Mouse (Mus musculus): ENCODE measurements around the gene Cdkal1. TPM values are rescaled to one million over a fixed set of nuclear protein-coding genes. Genes with fewer than 3 reads are reported as not detected.

The Cdkal1 gene
- total RNA-seq, 2 experiments from 2014 or later = 27.0 to 48.2 TPM

GRCm38 (mm10) chr13:29593096-29593495, 262.4 kb downstream of the Cdkal1 start:
- ATAC-seq (replicated peaks; ENCODE audit: poor library complexity) = no peak

GRCm38 (mm10) chr13:29590685-29591084, 264.8 kb downstream of the Cdkal1 start:
- ATAC-seq (replicated peaks; ENCODE audit: poor library complexity) = no peak

GRCm38 (mm10) chr13:29590164-29590563, 265.3 kb downstream of the Cdkal1 start:
- no peak for ATAC-seq (replicated peaks; ENCODE audit: poor library complexity)

- ATAC-seq (replicated peaks; ENCODE audit: poor library complexity) = no peak
Observed at GRCm38 (mm10) chr13:29588693-29589092, 266.8 kb downstream of the Cdkal1 start.

- ATAC-seq (replicated peaks; ENCODE audit: poor library complexity) = no peak
Observed at GRCm38 (mm10) chr13:29581762-29582700, 273.4 kb downstream of the Cdkal1 start.

GRCm38 (mm10) chr13:29580780-29581179, 274.7 kb downstream of the Cdkal1 start:
- no peak for ATAC-seq (replicated peaks; ENCODE audit: poor library complexity)

GRCm38 (mm10) chr13:29580009-29580408, 275.5 kb downstream of the Cdkal1 start:
- ATAC-seq (replicated peaks; ENCODE audit: poor library complexity) = no peak

GRCm38 (mm10) chr13:29578621-29579020, 276.9 kb downstream of the Cdkal1 start:
- ATAC-seq (replicated peaks; ENCODE audit: poor library complexity) = no peak

- no peak for ATAC-seq (replicated peaks; ENCODE audit: poor library complexity)
Observed at GRCm38 (mm10) chr13:29574784-29575183, 280.7 kb downstream of the Cdkal1 start.

- ATAC-seq (replicated peaks; ENCODE audit: poor library complexity) = no peak
Observed at GRCm38 (mm10) chr13:29572477-29572876, 283.0 kb downstream of the Cdkal1 start.

GRCm38 (mm10) chr13:29565710-29566109, 289.8 kb downstream of the Cdkal1 start:
- no peak for ATAC-seq (replicated peaks; ENCODE audit: poor library complexity)

- ATAC-seq (replicated peaks; ENCODE audit: poor library complexity) = no peak
Observed at GRCm38 (mm10) chr13:29559188-29559587, 296.3 kb downstream of the Cdkal1 start.

- no peak for ATAC-seq (replicated peaks; ENCODE audit: poor library complexity)
Observed at GRCm38 (mm10) chr13:29555160-29555785, 300.2 kb downstream of the Cdkal1 start.

- no peak for ATAC-seq (replicated peaks; ENCODE audit: poor library complexity)
Observed at GRCm38 (mm10) chr13:29553792-29554191, 301.7 kb downstream of the Cdkal1 start.

- no peak for ATAC-seq (replicated peaks; ENCODE audit: poor library complexity)
Observed at GRCm38 (mm10) chr13:29552322-29552870, 303.1 kb downstream of the Cdkal1 start.

GRCm38 (mm10) chr13:29550886-29551285, 304.6 kb downstream of the Cdkal1 start:
- no peak for ATAC-seq (replicated peaks; ENCODE audit: poor library complexity)

GRCm38 (mm10) chr13:29550203-29550602, 305.3 kb downstream of the Cdkal1 start:
- no peak for ATAC-seq (replicated peaks; ENCODE audit: poor library complexity)

GRCm38 (mm10) chr13:29549761-29550160, 305.7 kb downstream of the Cdkal1 start:
- ATAC-seq (replicated peaks; ENCODE audit: poor library complexity) = no peak

- ATAC-seq (replicated peaks; ENCODE audit: poor library complexity) = no peak
Observed at GRCm38 (mm10) chr13:29537906-29538305, 317.6 kb downstream of the Cdkal1 start.

- ATAC-seq (replicated peaks; ENCODE audit: poor library complexity) = no peak
Observed at GRCm38 (mm10) chr13:29533586-29533985, 321.9 kb downstream of the Cdkal1 start.

GRCm38 (mm10) chr13:29528344-29528743, 327.1 kb downstream of the Cdkal1 start:
- ATAC-seq (replicated peaks; ENCODE audit: poor library complexity) = no peak

GRCm38 (mm10) chr13:29521321-29521720, 334.2 kb downstream of the Cdkal1 start:
- ATAC-seq (replicated peaks; ENCODE audit: poor library complexity) = no peak

Measured in megakaryocyte progenitor cell, adult 5-6 weeks (primary cell).